Mouse (Mus musculus) myocyte (in vitro differentiated cells): Measurements from ENCODE around the gene Gm20662.

Experiments used
- CEBPB ChIP-seq: IDR thresholded peaks from 2 replicates; pipeline ENCODE4 v1.6.1; 2011; ENCODE audit warnings: mild to moderate bottlenecking, moderate library complexity; ENCODE audit not compliant: poor library complexity, insufficient read depth, severe bottlenecking
- E2F4 ChIP-seq: IDR thresholded peaks from one replicate; pipeline ENCODE4 v1.6.1; 2011; ENCODE audit warnings: mild to moderate bottlenecking, control low read depth, moderate library complexity; ENCODE audit not compliant: insufficient read depth
- MAX ChIP-seq: IDR thresholded peaks from one replicate; pipeline ENCODE4 v1.6.1; 2011; ENCODE audit warnings: low read depth, mild to moderate bottlenecking, control low read depth
- MYOD1 ChIP-seq, 3 experiments: IDR thresholded peaks; one replicate each; pipeline ENCODE4 v1.6.1; 2011; ENCODE audit warnings: control low read depth in 2 of 3, low read depth in 2 of 3, mild to moderate bottlenecking in 2 of 3, moderate library complexity in 1 of 3; ENCODE audit not compliant: insufficient read length in 2 of 3, control insufficient read depth in 1 of 3
- MYOG ChIP-seq, 3 experiments: IDR thresholded peaks; one replicate each; pipeline ENCODE4 v1.6.1; 2011; ENCODE audit warnings: control low read depth in 2 of 3, low read depth in 2 of 3, mild to moderate bottlenecking in 2 of 3; ENCODE audit not compliant: insufficient read length in 2 of 3, control insufficient read depth in 1 of 3, insufficient read depth in 1 of 3
- POLR2A ChIP-seq: IDR thresholded peaks from one replicate; pipeline ENCODE4 v1.6.1; 2011; ENCODE audit warnings: low read depth, mild to moderate bottlenecking, control low read depth, moderate library complexity; ENCODE audit not compliant: insufficient read length
- POLR2AphosphoS2 ChIP-seq: IDR thresholded peaks from one replicate; pipeline ENCODE4 v1.6.1; 2011; ENCODE audit warnings: low read depth, control low read depth; ENCODE audit not compliant: insufficient read length
- REST ChIP-seq: IDR thresholded peaks from one replicate; pipeline ENCODE4 v1.6.1; 2011; ENCODE audit warnings: mild to moderate bottlenecking, control low read depth, moderate library complexity; ENCODE audit not compliant: insufficient read depth, insufficient read length
- SRF ChIP-seq: IDR thresholded peaks from one replicate; pipeline ENCODE4 v1.6.1; 2011; ENCODE audit warnings: low read depth; ENCODE audit not compliant: control insufficient read depth, insufficient read length
- TCF12 ChIP-seq: IDR thresholded peaks from one replicate; pipeline ENCODE4 v1.6.1; 2011; ENCODE audit warnings: mild to moderate bottlenecking, control low read depth; ENCODE audit not compliant: poor library complexity, insufficient read depth, severe bottlenecking
- TCF3 ChIP-seq: IDR thresholded peaks from one replicate; pipeline ENCODE4 v1.6.1; 2011; ENCODE audit warnings: low read depth, control low read depth; ENCODE audit not compliant: insufficient read length
- USF1 ChIP-seq: IDR thresholded peaks from one replicate; pipeline ENCODE4 v1.6.1; 2011; ENCODE audit warnings: low read depth, mild to moderate bottlenecking, control low read depth, moderate library complexity

GRCm38 (mm10) chr9:107970311-107970710 lies 25.8 kb upstream of the Gm20662 start:
- TF ChIP-seq POLR2A: no peak
- no peak for TF ChIP-seq USF1
- TF ChIP-seq MYOD1 (IDR thresholded peaks at IDR 0.05; ENCODE audit: control insufficient read depth in 1 of 3, insufficient read length in 2 of 3, low read depth in 2 of 3): no peak
- TF ChIP-seq POLR2AphosphoS2: no peak
- TF ChIP-seq SRF: no peak
- TF ChIP-seq MAX: no peak
- no peak for TF ChIP-seq TCF12
- no peak for TF ChIP-seq E2F4
- TF ChIP-seq REST: no peak
- TF ChIP-seq MYOG (IDR thresholded peaks at IDR 0.05; ENCODE audit: control insufficient read depth in 1 of 3, insufficient read depth in 1 of 3, insufficient read length in 2 of 3, low read depth in 2 of 3): no peak
- TF ChIP-seq CEBPB: no peak
- TF ChIP-seq TCF3: no peak
